Mouse (Mus musculus): Measurements from ENCODE around the gene Cdc5l. TPM values are rescaled to one million over a fixed set of nuclear protein-coding genes. Genes with fewer than 3 reads are reported as not detected.

Cdc5l gene
- polyA plus RNA-seq, 1 experiment from 2014 or later: 21.7 TPM

- Histone ChIP-seq H3K27ac (ENCODE audit: low read depth) (no peak overlapping the region), H3K4me1 (ENCODE audit: insufficient read depth) (no peaks in the 10 kb centered on the region), H3K4me2 (ENCODE audit: low read depth, low read length) (no peak overlapping the region), H3K36me3 (replicated peaks; ENCODE audit: insufficient read depth, low read length) (peaks cover 52% of the 10 kb centered on the region), H3K27me3 (ENCODE audit: insufficient read depth, low read length) (no peaks in the 10 kb centered on the region), H3K9ac (replicated peaks) (no peak overlapping the region), H3K4me3 (ENCODE audit: low read depth, low read length) (no peak overlapping the region), H3K9me3 (ENCODE audit: low read length) (no peaks in the 10 kb centered on the region)
- TF ChIP-seq CTCF (IDR thresholded peaks at IDR 0.05; ENCODE audit: low read depth) (no peak), EP300 (IDR thresholded peaks at IDR 0.05; ENCODE audit: low read depth) (no peak)
- DNase-seq: no peak
- ATAC-seq: no peak
- 94% methylated on average over 5 of the region's 5 CpGs for WGBS (ENCODE audit: insufficient replicate concordance)
These were observed 43.6 kb downstream of the Cdc5l start for GRCm38 (mm10) chr17:45389896-45390295.

GRCm38 (mm10) chr17:45386986-45387385, 46.6 kb downstream of the Cdc5l start:
- Histone ChIP-seq H3K27ac (ENCODE audit: low read depth) (no peak overlapping the region), H3K4me1 (ENCODE audit: insufficient read depth) (no peaks in the 10 kb centered on the region), H3K9me3 (ENCODE audit: low read length) (no peaks in the 10 kb centered on the region), H3K4me2 (ENCODE audit: low read depth, low read length) (no peak overlapping the region), H3K9ac (replicated peaks) (no peak overlapping the region), H3K36me3 (replicated peaks; ENCODE audit: insufficient read depth, low read length) (peaks cover 33% of the 10 kb centered on the region), H3K4me3 (ENCODE audit: low read depth, low read length) (no peak overlapping the region), H3K27me3 (ENCODE audit: insufficient read depth, low read length) (no peaks in the 10 kb centered on the region)
- DNase-seq (no peak), ATAC-seq (no peak)
- WGBS (ENCODE audit: insufficient replicate concordance): 75% methylated on average over 7 of the region's 7 CpGs
- TF ChIP-seq CTCF (IDR thresholded peaks at IDR 0.05; ENCODE audit: low read depth) (no peak), EP300 (IDR thresholded peaks at IDR 0.05; ENCODE audit: low read depth) (no peak)

DNA sequence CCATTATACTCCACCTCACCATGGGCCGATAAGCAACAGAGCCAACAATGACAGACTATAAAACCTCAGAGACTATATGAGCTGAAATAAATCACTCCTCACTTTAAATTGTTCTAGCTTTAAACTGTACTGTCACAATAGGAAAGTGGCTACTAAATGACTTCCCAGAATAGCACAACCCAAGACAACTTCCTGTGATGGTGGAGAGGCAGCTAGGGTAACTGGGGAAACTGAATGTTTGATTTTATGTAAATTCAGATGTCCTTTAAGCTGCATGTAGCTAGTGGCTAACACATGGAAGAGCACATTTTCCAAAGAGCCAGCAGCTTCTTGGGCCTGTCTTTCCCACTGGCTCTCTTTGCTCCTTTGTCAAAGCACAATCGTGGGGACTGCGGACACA, 50.2 kb downstream of the Cdc5l start:
- ATAC-seq (no peak), DNase-seq (no peak)
- Histone ChIP-seq H3K4me2 (ENCODE audit: low read depth, low read length) (no peak overlapping the region), H3K4me3 (ENCODE audit: low read depth, low read length) (no peak overlapping the region), H3K4me1 (ENCODE audit: insufficient read depth) (no peaks in the 10 kb centered on the region), H3K36me3 (replicated peaks; ENCODE audit: insufficient read depth, low read length) (peaks cover 9% of the 10 kb centered on the region), H3K9me3 (ENCODE audit: low read length) (no peaks in the 10 kb centered on the region), H3K27ac (ENCODE audit: low read depth) (no peak overlapping the region), H3K27me3 (ENCODE audit: insufficient read depth, low read length) (no peaks in the 10 kb centered on the region), H3K9ac (replicated peaks) (no peak overlapping the region)
- 72% methylated on average over 3 of the region's 3 CpGs for WGBS (ENCODE audit: insufficient replicate concordance)
- TF ChIP-seq CTCF (IDR thresholded peaks at IDR 0.05; ENCODE audit: low read depth) (no peak), EP300 (IDR thresholded peaks at IDR 0.05; ENCODE audit: low read depth) (no peak)

DNA sequence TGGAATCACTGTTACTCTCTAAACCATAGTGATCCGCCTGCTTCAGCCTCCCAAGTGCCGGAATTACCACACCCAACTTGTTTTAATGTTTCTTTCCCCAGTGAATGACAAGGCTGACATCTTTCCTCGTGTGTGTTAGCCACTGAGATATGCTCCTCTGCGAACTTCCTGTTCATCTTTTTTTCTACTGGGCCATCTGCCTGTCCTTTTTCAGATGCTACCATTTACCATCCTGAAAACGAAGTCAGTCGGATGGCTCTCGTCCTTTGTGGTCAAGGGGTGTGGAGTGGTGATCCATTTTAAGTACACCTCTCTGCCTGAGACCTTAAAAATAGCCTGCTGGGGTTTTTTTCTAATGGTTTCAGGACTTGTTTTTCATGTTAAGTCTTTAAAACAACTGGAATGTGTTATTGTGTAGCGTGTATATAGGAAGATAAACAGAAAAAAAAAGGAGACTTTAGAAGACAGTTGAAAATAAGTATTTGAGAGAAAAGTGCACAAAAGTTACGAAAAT, 54.2 kb downstream of the Cdc5l start:
- Histone ChIP-seq H3K4me1 (ENCODE audit: insufficient read depth) (no peaks in the 10 kb centered on the region), H3K4me2 (ENCODE audit: low read depth, low read length) (no peak overlapping the region), H3K27ac (ENCODE audit: low read depth) (no peak overlapping the region), H3K9me3 (ENCODE audit: low read length) (no peaks in the 10 kb centered on the region), H3K4me3 (ENCODE audit: low read depth, low read length) (no peak overlapping the region), H3K27me3 (ENCODE audit: insufficient read depth, low read length) (no peaks in the 10 kb centered on the region), H3K9ac (replicated peaks) (no peak overlapping the region), H3K36me3 (replicated peaks; ENCODE audit: insufficient read depth, low read length) (no peaks in the 10 kb centered on the region)
- no peak for ATAC-seq
- TF ChIP-seq CTCF (IDR thresholded peaks at IDR 0.05; ENCODE audit: low read depth) (no peak), EP300 (IDR thresholded peaks at IDR 0.05; ENCODE audit: low read depth) (no peak)
- 68% methylated on average over 9 of the region's 9 CpGs for WGBS (ENCODE audit: insufficient replicate concordance)
- no peak for DNase-seq

GRCm38 (mm10) chr17:45377323-45377722, 56.2 kb downstream of the Cdc5l start:
- Histone ChIP-seq H3K27me3 (ENCODE audit: insufficient read depth, low read length) (no peaks in the 10 kb centered on the region), H3K27ac (ENCODE audit: low read depth) (no peak overlapping the region), H3K4me2 (ENCODE audit: low read depth, low read length) (no peak overlapping the region), H3K4me3 (ENCODE audit: low read depth, low read length) (no peak overlapping the region), H3K4me1 (ENCODE audit: insufficient read depth) (no peaks in the 10 kb centered on the region; the same call in 1 of the 2 replicates), H3K9me3 (ENCODE audit: low read length) (no peaks in the 10 kb centered on the region), H3K36me3 (replicated peaks; ENCODE audit: insufficient read depth, low read length) (no peaks in the 10 kb centered on the region), H3K9ac (replicated peaks) (no peak overlapping the region)
- DNase-seq (no peak), ATAC-seq (no peak)
- TF ChIP-seq CTCF (IDR thresholded peaks at IDR 0.05; ENCODE audit: low read depth): no peak
- no peak for TF ChIP-seq EP300 (IDR thresholded peaks at IDR 0.05; ENCODE audit: low read depth)
- WGBS (ENCODE audit: insufficient replicate concordance): 40% methylated on average over 5 of the region's 5 CpGs

GRCm38 (mm10) chr17:45373987-45374608, 59.4 kb downstream of the Cdc5l start:
- Histone ChIP-seq H3K9me3 (ENCODE audit: low read length) (no peaks in the 10 kb centered on the region), H3K4me3 (ENCODE audit: low read depth, low read length) (no peak overlapping the region), H3K27me3 (ENCODE audit: insufficient read depth, low read length) (no peaks in the 10 kb centered on the region), H3K27ac (ENCODE audit: low read depth) (no peak overlapping the region), H3K9ac (replicated peaks) (no peak overlapping the region), H3K4me1 (ENCODE audit: insufficient read depth) (no peaks in the 10 kb centered on the region; the same call in 1 of the 2 replicates), H3K36me3 (replicated peaks; ENCODE audit: insufficient read depth, low read length) (no peaks in the 10 kb centered on the region), H3K4me2 (ENCODE audit: low read depth, low read length) (no peak overlapping the region)
- DNase-seq (peak; percentile 76), ATAC-seq (peak; percentile 33; the same call in 1 of the 2 replicates)
- TF ChIP-seq CTCF (IDR thresholded peaks at IDR 0.05; ENCODE audit: low read depth) (peak; percentile 90), EP300 (IDR thresholded peaks at IDR 0.05; ENCODE audit: low read depth) (no peak)
- WGBS (ENCODE audit: insufficient replicate concordance): 32% methylated on average over 13 of the region's 13 CpGs
